Mouse (Mus musculus) C2C12 (cell line): Measurements from ENCODE around the gene Asb5.

Source experiments
- CTCF ChIP-seq: IDR thresholded peaks from one replicate; pipeline ENCODE4 v1.5.1; 2011; ENCODE audit not compliant: control insufficient read depth, insufficient read depth, insufficient read length
- FOSL1 ChIP-seq: IDR thresholded peaks from one replicate; pipeline ENCODE4 v1.8.0; 2011; ENCODE audit warnings: mild to moderate bottlenecking, low read length; ENCODE audit not compliant: poor library complexity, insufficient read depth, severe bottlenecking

GRCm38 (mm10) chr8:54537285-54537684 is 7.9 kb downstream of the Asb5 start:
- TF ChIP-seq CTCF (no peak), FOSL1 (no peak)
